Mouse (Mus musculus) layer of hippocampus, adult 2 months (tissue): Measurements from ENCODE around the gene Bcl7b. TPM values are rescaled to one million over a fixed set of nuclear protein-coding genes. Genes with fewer than 3 reads are reported as not detected.
A peak's percentile ranks its signal among the peaks of the same experiment; 100 is the strongest.

ENCODE experiments used
- DNase-seq, 2 experiments: peaks; one replicate each; pipeline ENCODE4 v3.0.0; 2022; ENCODE audit warnings: low spot score in 2 of 2
- H3K27ac ChIP-seq: fragments of 200-600 bp; 2 replicates; pipeline ENCODE4 v1.8.1; 2022
- H3K4me3 ChIP-seq: fragments of 200-600 bp; 2 replicates; pipeline ENCODE4 v1.8.1; 2022; ENCODE audit warnings: mild to moderate bottlenecking
- CTCF ChIP-seq: fragments of 200-600 bp; conservative IDR thresholded peaks from 2 replicates; pipeline ENCODE4 v1.8.1; 2022; ENCODE audit warnings: antibody characterized with exemption, mild to moderate bottlenecking, moderate library complexity
- total RNA-seq, 2 experiments: library from RNA; stranded (reverse); gene quantifications; 2 replicates each; pipeline ENCODE4 v1.2.3; 2021

Gene Bcl7b
- total RNA-seq, 2 experiments from 2014 or later = 55.1 to 62.6 TPM

GRCm38 (mm10) chr5:135178996-135179395, 10.9 kb downstream of the Bcl7b start:
- Histone ChIP-seq H3K27ac (peak overlapping the region; percentile 94), H3K4me3 (no peak overlapping the region)
- peak; percentile 63 to 69 for DNase-seq
- no peak for TF ChIP-seq CTCF

GRCm38 (mm10) chr5:135179616-135180015, 11.5 kb downstream of the Bcl7b start:
- peak overlapping the region; percentile 94 for H3K27ac ChIP-seq
- DNase-seq = no peak
- TF ChIP-seq CTCF = no peak
- no peak overlapping the region for H3K4me3 ChIP-seq

- TF ChIP-seq CTCF = no peak
- H3K27ac ChIP-seq = peak overlapping the region; percentile 94
- H3K4me3 ChIP-seq = no peak overlapping the region
- DNase-seq = no peak
These were observed 12.7 kb downstream of the Bcl7b start for GRCm38 (mm10) chr5:135180796-135181195.

- no peak for DNase-seq
- H3K4me3 ChIP-seq = no peak overlapping the region
- H3K27ac ChIP-seq = peak overlapping the region; percentile 94
- no peak for TF ChIP-seq CTCF
These were observed 13.7 kb downstream of the Bcl7b start for GRCm38 (mm10) chr5:135181776-135182175.

GRCm38 (mm10) chr5:135183131-135183861, 15.2 kb downstream of the Bcl7b start:
- peak overlapping the region; percentile 94 for H3K27ac ChIP-seq
- DNase-seq = peak; percentile 42 to 57
- peak; percentile 31; the same call in 1 of the 2 replicates for TF ChIP-seq CTCF
- no peak overlapping the region for H3K4me3 ChIP-seq

- no peak for TF ChIP-seq CTCF
- H3K4me3 ChIP-seq = no peak overlapping the region
- DNase-seq = no peak
- H3K27ac ChIP-seq = no peak overlapping the region; the same call in 1 of the 2 replicates
These were observed 16.9 kb downstream of the Bcl7b start for GRCm38 (mm10) chr5:135185016-135185415.

- Histone ChIP-seq H3K4me3 (no peak overlapping the region), H3K27ac (peak overlapping the region; percentile 96; the same call in 1 of the 2 replicates)
- TF ChIP-seq CTCF = peak; percentile 69
- no peak for DNase-seq
These were observed 17.5 kb downstream of the Bcl7b start for GRCm38 (mm10) chr5:135185596-135185995.

- Histone ChIP-seq H3K27ac (peak overlapping the region; percentile 96), H3K4me3 (peak overlapping the region; percentile 86)
- no peak for DNase-seq
- TF ChIP-seq CTCF = no peak
These were observed 18.1 kb downstream of the Bcl7b start for GRCm38 (mm10) chr5:135186231-135186620.

- Histone ChIP-seq H3K27ac (peak within 1 kb of the TSS; percentile 96), H3K4me3 (peak within 1 kb of the TSS; percentile 86)
- no peak; the same call in 1 of the 2 replicates for TF ChIP-seq CTCF
- DNase-seq = peak; percentile 97 to 98
These were observed 18.7 kb downstream of the Bcl7b start, which contains the start of gene Baz1b for GRCm38 (mm10) chr5:135186621-135187348. Gene Baz1b (plus strand): TSS chr5:135187264.

- DNase-seq = peak in 1 of 2 experiments; percentile 68
- TF ChIP-seq CTCF = 0 out of 2 replicates have a peak, but pooled peaks have one; percentile 14
These were observed 19.5 kb downstream of the Bcl7b start for GRCm38 (mm10) chr5:135187349-135188213.

GRCm38 (mm10) chr5:135188214-135188554, 20.1 kb downstream of the Bcl7b start:
- Histone ChIP-seq H3K4me3 (peak overlapping the region; percentile 86), H3K27ac (peak overlapping the region; percentile 96)
- no peak for TF ChIP-seq CTCF
- DNase-seq = no peak

More at GRCm38 (mm10) chr5:135187349-135188213, 19.5 kb downstream of the Bcl7b start:
- H3K27ac ChIP-seq = peak overlapping the region; percentile 96
- H3K4me3 ChIP-seq = peak overlapping the region; percentile 86

GRCm38 (mm10) chr5:135189281-135190022, 21.4 kb downstream of the Bcl7b start:
- DNase-seq = no peak
- TF ChIP-seq CTCF = peak; percentile 54
- Histone ChIP-seq H3K27ac (0 out of 2 replicates have a peak overlapping the region, but pooled peaks have one; percentile 18), H3K4me3 (peak overlapping the region; percentile 86)
